Mouse (Mus musculus) hindbrain, embryonic 10.5 days (tissue): Measurements from ENCODE around the gene Adipoq. TPM values are rescaled to one million over a fixed set of nuclear protein-coding genes. Genes with fewer than 3 reads are reported as not detected.

Experiments used
- DNase-seq: peaks from one replicate; pipeline ENCODE4 v3.0.0-alpha.2; 2017; ENCODE audit warnings: low spot score
- H3K27ac ChIP-seq: fragments of 300-500 bp; sonication (generic); 2 replicates; pipeline ENCODE4 v1.5.1; 2016; ENCODE audit warnings: mild to moderate bottlenecking, moderate library complexity
- H3K27me3 ChIP-seq: fragments of 300-500 bp; sonication (generic); 2 replicates; pipeline ENCODE4 v1.6.1; 2016; ENCODE audit warnings: mild to moderate bottlenecking; ENCODE audit not compliant: poor library complexity, insufficient read depth, severe bottlenecking
- H3K36me3 ChIP-seq: fragments of 300-500 bp; sonication (generic); 2 replicates; pipeline ENCODE4 v1.6.1; 2016; ENCODE audit warnings: mild to moderate bottlenecking, moderate library complexity
- H3K4me1 ChIP-seq: fragments of 300-500 bp; sonication (generic); replicated peaks from 2 replicates; pipeline ENCODE4 v1.6.1; 2016; ENCODE audit warnings: mild to moderate bottlenecking
- H3K4me3 ChIP-seq: fragments of 300-500 bp; sonication (generic); 2 replicates; pipeline ENCODE4 v1.5.1; 2016; ENCODE audit warnings: mild to moderate bottlenecking, moderate library complexity
- H3K9me3 ChIP-seq: fragments of 300-500 bp; sonication (generic); 2 replicates; pipeline ENCODE4 v1.6.1; 2016; ENCODE audit warnings: mild to moderate bottlenecking, moderate library complexity
- WGBS: fragments of 180-500 bp; shearing (Covaris S2); methylation state at CpG from one replicate; pipeline ENCODE4 v1.1.7; 2016; 5-methylcytosine and 5-hydroxymethylcytosine counted together
- polyA plus RNA-seq: library from polyadenylated mRNA; unstranded; fragments of >200 nt; fragmentation: Nextera tagmentation; extraction: Ambion mirVana; gene quantifications from 2 replicates; pipeline ENCODE4 v1.2.1, GENCODE M21; 2016

The Adipoq gene
- polyA plus RNA-seq, 1 experiment from 2014 or later: not detected

DNA sequence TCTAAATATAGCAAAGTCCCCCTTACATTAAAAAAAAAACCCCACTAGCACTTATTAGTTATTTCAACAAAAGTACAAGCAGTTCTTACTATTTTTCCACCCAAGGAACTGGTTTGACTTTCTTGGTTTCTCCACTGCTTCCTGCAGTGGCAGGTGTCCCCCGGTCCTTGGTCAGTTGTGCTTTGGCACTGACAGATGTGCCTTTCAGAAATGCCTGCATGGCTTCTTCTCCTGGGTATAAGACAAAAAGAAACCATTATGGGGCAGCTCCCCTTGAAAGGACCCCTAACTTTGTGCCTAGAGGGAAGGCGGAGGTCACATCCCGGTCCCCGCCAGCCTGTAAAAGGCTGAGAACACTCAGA lies 19.0 kb upstream of the Adipoq start:
- H3K36me3 ChIP-seq: peaks cover 28% of the 10 kb centered on the region
- no peaks in the 10 kb centered on the region for H3K9me3 ChIP-seq
- H3K27ac ChIP-seq: peak overlapping the region; percentile 99
- no peaks in the 10 kb centered on the region for H3K27me3 ChIP-seq
- peaks cover 19% of the 10 kb centered on the region for H3K4me1 ChIP-seq
- peak overlapping the region; percentile 83 for H3K4me3 ChIP-seq
- WGBS: under 1% methylated on average over 4 of the region's 4 CpGs
- DNase-seq: no peak

DNA sequence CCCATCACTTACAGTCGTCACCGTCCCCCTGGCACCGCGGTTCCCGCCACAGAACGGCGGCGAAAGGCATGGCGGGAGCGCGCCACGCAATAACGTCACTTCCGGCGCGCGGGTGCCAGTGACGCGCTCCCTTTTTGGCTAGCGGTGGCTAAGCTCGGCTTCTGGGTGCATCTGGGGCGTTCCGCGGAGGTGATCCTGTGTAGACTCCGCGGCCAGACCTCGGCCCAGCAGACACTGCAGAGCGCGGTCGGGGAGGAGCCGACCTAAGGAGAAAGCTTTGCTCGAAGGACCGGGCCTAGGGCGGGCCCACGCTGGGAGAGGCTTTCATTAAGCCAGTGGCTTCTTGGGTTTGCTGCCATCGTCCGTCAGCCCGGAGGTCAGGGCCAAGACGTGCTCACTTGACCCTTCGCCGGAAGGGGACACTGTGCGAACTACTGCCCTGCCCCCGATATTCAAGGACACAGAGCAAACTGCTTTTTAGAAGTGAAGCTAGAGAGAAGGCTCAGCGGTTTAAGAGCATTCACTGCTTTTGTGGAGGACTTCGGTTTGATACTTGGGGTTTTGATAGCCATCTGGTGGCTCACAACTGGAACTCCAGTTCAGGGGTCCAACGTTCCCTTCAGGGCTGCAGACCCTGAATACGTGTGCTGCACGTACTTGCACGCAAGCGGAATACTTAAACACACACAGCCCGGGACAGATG lies 18.5 kb upstream of the Adipoq start, which contains the start of gene Rfc4:
Rfc4 (minus strand) TSS at position 65 of the 703 bp plus-strand sequence.
- Histone ChIP-seq H3K9me3 (no peaks in the 10 kb centered on the region), H3K4me1 (peaks cover 19% of the 10 kb centered on the region)
- under 1% methylated on average over 51 of the region's 51 CpGs for WGBS

DNA sequence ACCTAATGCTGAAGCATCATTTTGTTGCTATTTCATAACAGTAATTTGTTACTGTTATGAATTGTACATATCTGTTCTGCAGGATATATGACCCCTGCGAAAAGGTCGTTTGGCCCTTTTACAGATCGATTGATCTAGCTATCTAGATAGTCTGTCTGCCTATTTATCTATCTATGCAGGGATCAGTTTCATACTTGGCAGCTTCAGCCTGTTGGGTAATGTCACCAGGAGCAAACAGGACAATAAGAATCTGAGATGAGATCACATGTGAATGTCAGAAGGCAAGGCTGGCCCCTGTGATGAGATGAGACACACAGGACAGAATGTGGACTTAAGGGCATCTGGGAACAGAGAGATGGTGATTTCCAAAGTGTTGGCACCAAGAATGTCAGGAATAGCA lies 16.0 kb upstream of the Adipoq start:
- no peak overlapping the region for H3K4me3 ChIP-seq
- no peaks in the 10 kb centered on the region for H3K36me3 ChIP-seq
- no peaks in the 10 kb centered on the region for H3K9me3 ChIP-seq
- H3K4me1 ChIP-seq: peaks cover 19% of the 10 kb centered on the region
- H3K27me3 ChIP-seq: no peaks in the 10 kb centered on the region
- no peak overlapping the region for H3K27ac ChIP-seq
- DNase-seq: no peak
- WGBS: 91% methylated on average over 3 of the region's 3 CpGs

More for the DNA sequence above, 18.5 kb upstream of the Adipoq start, which contains the start of gene Rfc4:
- Histone ChIP-seq H3K4me3 (peak within 1 kb of the TSS; percentile 83), H3K27ac (peak within 1 kb of the TSS; percentile 99), H3K36me3 (peaks cover 22% of the 10 kb centered on the region), H3K27me3 (no peaks in the 10 kb centered on the region)
- DNase-seq: peak; percentile 93

DNA sequence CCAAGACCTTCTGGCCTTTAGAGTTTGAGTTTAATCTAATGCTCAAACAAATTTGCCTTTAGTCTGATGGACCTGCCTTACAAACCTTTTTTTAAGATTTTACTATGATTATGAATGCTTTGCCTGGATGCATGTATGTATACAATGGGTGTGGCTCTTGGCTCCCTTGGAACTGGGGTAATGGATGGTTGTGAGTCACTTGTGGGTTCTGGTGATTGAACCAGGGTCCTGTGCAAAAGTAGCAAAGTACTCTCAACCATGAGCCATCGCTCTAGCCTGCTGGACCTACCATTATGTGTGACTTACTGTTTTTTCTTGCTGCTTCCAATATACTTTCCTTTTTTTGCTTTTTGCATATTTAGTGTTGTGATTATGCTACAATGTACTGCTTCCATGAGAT lies 14.0 kb upstream of the Adipoq start:
- Histone ChIP-seq H3K9me3 (no peaks in the 10 kb centered on the region), H3K4me3 (no peak overlapping the region), H3K27ac (no peak overlapping the region), H3K27me3 (no peaks in the 10 kb centered on the region), H3K4me1 (peaks cover 14% of the 10 kb centered on the region), H3K36me3 (no peaks in the 10 kb centered on the region)
- 93% methylated on average over 1 of the region's 1 CpGs for WGBS
- no peak for DNase-seq

DNA sequence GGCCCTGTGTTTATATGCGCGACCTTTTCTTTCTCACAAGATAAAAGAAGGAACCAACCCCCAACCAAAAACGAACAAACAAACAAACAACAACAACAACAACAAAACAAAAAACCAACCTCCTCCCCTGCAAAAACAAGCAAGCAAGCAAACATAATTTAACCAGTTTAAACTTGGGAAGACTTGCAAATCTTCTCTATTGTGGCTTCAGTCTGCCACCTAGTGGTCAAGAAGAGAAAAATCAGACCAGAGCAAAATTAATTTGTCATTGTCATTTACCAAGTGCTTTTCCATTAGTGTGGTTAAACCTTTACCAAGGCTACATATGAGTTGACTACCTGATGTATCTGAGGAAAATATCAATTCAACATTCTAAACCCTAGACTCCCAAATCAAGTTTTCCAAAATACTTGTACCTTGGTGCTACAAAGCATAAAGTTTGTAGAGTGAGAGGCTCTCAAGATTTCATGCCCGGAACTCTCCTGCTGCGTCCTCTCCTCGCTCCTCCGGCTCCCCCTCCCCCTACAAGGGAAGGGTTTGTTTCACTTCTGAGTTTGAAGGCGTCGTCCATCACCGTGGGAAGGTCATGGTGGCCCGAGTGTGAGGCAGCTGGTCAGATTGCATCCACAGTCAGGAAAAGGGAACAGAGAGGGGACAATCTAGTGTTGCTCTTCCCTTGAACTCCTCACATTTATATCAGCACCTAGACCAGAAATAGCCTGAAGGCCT lies 10.8 kb upstream of the Adipoq start:
- 20% methylated on average over 11 of the region's 11 CpGs for WGBS
- no peak overlapping the region for H3K4me3 ChIP-seq
- no peaks in the 10 kb centered on the region for H3K36me3 ChIP-seq
- H3K9me3 ChIP-seq: no peaks in the 10 kb centered on the region
- no peak for DNase-seq
- H3K27ac ChIP-seq: no peak overlapping the region
- H3K27me3 ChIP-seq: no peaks in the 10 kb centered on the region
- 0 out of 2 replicates have a peak, but pooled peaks cover 2% of the 10 kb centered on the region for H3K4me1 ChIP-seq

DNA sequence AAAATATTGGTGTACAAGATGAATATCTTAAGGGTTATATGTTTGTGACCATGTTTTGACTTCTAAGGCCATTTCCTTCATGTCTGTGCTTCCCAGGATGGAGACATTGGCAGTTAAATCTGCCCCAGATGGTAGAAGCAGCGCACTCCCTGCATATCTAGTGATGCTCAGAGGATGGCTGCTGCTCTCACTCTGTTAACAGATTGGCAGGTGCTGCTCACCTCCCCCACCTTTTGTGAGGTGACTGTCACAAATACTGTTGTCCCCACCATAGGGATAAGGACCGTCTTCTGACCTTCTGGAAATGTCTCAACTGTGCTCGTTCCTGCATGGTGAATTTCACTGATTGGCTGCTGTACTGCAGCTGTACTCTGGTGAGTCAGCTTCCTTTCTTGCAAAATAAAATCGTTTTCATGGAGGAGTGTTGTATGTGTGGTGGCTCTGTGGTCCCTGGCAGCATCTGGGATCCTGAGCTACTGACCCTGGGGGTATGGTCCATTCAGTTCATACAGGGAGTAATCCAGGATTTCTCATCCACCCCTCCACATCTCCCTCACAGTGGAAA lies 9.8 kb upstream of the Adipoq start:
- Histone ChIP-seq H3K4me1 (0 out of 2 replicates have a peak, but pooled peaks cover 2% of the 10 kb centered on the region), H3K9me3 (no peaks in the 10 kb centered on the region), H3K36me3 (no peaks in the 10 kb centered on the region), H3K4me3 (no peak overlapping the region), H3K27ac (no peak overlapping the region), H3K27me3 (no peaks in the 10 kb centered on the region)
- 69% methylated on average over 4 of the region's 4 CpGs for WGBS
- no peak for DNase-seq

DNA sequence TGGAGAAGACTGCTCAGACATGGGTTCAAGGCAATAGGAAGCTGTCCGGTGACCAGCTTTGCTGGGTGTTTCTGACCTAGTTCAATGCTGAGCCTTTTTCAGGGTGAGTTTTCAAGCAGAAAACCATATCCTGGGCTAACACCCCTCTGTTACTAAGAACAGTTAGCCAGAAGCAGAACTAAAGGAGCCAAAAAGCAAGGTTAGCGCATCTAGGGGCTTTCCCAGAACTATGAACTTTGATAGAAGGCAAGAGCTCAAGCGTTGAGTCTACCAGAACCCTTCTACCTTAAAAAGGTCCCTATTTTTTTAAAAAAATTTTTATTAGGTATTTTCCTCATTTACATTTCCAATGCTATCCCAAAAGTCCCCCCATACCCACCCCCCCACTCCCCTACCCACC lies 5.4 kb upstream of the Adipoq start:
- H3K27ac ChIP-seq: no peak overlapping the region
- H3K9me3 ChIP-seq: no peaks in the 10 kb centered on the region
- H3K4me1 ChIP-seq: no peaks in the 10 kb centered on the region
- DNase-seq: no peak
- H3K36me3 ChIP-seq: no peaks in the 10 kb centered on the region
- no peak overlapping the region for H3K4me3 ChIP-seq
- no peaks in the 10 kb centered on the region for H3K27me3 ChIP-seq
- 92% methylated on average over 3 of the region's 3 CpGs for WGBS

DNA sequence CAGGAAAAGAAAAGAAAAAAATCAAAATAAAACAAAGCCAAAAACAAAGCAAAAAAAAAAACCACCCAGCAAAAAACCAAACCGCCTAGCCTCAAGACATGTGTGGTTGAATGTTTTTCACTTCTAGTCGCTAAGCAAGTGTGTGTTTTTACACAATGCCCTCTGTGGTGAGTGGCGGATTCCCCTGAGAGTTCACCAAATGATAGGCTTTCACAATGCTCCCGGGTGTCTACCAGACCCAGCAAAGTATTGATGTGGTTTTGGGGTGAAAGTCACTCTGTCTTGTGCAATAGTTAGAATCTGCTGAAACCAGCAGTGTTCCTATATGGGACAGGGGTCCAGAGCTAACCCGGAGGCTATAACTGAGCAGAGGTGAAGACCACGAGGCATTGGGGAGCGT lies 2.0 kb upstream of the Adipoq start:
- Histone ChIP-seq H3K4me3 (no peak overlapping the region), H3K9me3 (no peaks in the 10 kb centered on the region), H3K4me1 (no peaks in the 10 kb centered on the region), H3K27me3 (no peaks in the 10 kb centered on the region), H3K27ac (no peak overlapping the region), H3K36me3 (no peaks in the 10 kb centered on the region)
- WGBS: 85% methylated on average over 7 of the region's 7 CpGs
- no peak for DNase-seq

DNA sequence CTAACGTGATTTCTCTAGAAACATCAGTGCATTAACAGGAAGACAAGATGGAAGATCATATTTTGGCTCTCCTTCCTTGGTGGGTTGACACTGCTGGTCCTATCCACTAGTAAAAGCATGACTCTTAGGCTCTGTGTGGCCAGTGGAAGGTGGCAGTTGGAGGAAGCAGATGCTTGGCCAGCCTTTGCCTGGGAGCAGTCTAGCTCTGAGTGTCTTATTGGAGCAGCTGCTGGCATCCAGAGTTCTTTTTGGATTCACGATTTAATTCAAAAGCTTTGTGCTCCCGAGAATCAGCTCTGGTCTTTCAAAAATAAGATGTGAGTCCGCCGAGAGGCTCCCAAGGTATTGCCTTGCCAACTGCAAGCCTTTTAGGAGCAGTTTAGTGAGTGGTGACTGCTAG lies 1.1 kb upstream of the Adipoq start:
- Histone ChIP-seq H3K9me3 (no peaks in the 10 kb centered on the region), H3K27ac (no peak overlapping the region), H3K4me3 (no peak overlapping the region), H3K36me3 (no peaks in the 10 kb centered on the region), H3K4me1 (no peaks in the 10 kb centered on the region), H3K27me3 (no peaks in the 10 kb centered on the region)
- WGBS: 85% methylated on average over 5 of the region's 5 CpGs
- no peak for DNase-seq

DNA sequence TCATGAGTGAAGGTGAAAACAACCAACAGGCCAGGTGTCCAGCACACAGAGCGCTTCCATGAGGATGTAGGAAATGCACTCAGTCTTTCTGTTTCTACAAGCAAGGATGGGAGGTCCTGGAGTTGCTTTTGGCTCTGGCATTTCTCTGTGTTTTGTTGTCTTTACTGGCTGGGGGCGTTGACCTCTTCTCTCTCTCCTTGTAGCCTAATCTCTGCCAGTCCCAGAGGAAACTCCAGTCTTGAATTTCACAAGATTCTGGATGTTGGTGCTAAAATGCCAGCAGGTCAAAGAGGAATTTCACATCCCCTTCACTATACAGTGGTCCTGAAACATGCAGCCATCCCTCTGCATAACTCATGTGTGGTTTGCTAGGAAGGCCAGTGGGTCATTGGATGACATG lies 2.6 kb downstream of the Adipoq start:
- 68% methylated on average over 2 of the region's 2 CpGs for WGBS
- H3K36me3 ChIP-seq: no peaks in the 10 kb centered on the region

DNA sequence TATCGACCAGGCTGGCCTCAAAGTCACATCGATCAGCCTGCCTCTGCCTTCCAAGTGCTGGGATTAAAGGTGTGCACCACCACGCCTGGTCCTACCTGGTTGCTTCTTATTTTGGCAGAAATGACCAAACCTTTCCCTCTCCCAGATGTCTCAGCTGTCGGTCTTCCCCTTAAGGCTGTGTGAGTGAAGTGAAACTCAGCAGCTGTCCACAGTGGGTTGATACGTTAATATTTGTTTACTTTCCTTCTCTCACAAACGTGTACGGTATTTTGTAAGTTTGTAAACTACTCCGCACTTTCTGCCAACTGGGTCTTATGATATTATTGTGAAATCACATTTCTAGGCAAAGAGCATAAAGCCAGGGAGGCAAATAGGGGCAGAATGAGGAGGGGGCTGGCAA lies 3.1 kb downstream of the Adipoq start:
- 82% methylated on average over 8 of the region's 8 CpGs for WGBS
- H3K9me3 ChIP-seq: no peaks in the 10 kb centered on the region
- no peaks in the 10 kb centered on the region for H3K36me3 ChIP-seq
- no peak overlapping the region for H3K27ac ChIP-seq
- H3K4me3 ChIP-seq: no peak overlapping the region
- H3K27me3 ChIP-seq: no peaks in the 10 kb centered on the region
- no peaks in the 10 kb centered on the region for H3K4me1 ChIP-seq
- no peak for DNase-seq

More for the DNA sequence above, 2.6 kb downstream of the Adipoq start:
- DNase-seq: no peak
- H3K9me3 ChIP-seq: no peaks in the 10 kb centered on the region
- H3K4me3 ChIP-seq: no peak overlapping the region
- no peak overlapping the region for H3K27ac ChIP-seq
- H3K4me1 ChIP-seq: no peaks in the 10 kb centered on the region
- no peaks in the 10 kb centered on the region for H3K27me3 ChIP-seq

DNA sequence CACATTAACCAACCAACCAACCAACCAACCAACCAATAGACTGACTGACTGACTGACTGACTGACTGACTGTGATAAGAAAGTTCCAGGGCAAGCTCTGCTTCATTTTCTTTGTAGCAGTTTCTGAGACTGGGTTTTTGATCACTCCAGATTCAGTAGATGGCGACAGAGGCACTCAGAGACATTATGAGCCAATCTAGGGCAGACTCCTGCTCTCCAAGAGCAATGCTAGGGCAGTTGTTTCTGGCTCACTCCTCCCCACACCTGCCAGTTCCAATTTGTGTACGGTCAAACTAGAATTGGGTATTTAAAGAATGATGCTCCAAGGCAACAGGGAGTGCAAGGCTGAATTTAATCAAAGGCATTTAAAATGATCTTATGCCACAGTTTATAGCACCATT lies 5.1 kb downstream of the Adipoq start:
- 32% methylated on average over 2 of the region's 2 CpGs for WGBS
- H3K4me3 ChIP-seq: no peak overlapping the region

DNA sequence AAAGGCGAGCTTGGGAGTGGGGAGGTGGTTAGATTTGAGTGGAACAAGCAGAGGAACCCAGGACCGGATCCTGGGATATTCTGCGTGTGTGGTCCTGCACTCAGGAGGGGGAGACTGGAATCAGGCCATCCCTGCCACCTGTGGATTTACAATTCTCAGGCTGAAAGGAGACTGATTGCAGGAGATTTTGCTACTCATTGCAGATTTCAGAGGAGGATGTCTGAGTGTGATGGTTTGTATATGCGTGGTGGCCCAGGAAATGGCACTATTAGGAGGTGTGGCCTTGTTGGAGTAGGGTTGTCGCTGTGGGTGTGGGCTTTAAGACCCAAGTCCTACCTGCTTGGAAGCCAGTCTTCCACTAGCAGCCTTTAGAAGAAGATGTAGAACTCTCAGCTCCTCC lies 7.9 kb downstream of the Adipoq start:
- 83% methylated on average over 5 of the region's 5 CpGs for WGBS
- no peaks in the 10 kb centered on the region for H3K36me3 ChIP-seq
- no peak for DNase-seq

More for the DNA sequence above, 5.1 kb downstream of the Adipoq start:
- H3K27me3 ChIP-seq: no peaks in the 10 kb centered on the region
- no peak for DNase-seq
- H3K4me1 ChIP-seq: no peaks in the 10 kb centered on the region
- no peaks in the 10 kb centered on the region for H3K9me3 ChIP-seq
- no peak overlapping the region for H3K27ac ChIP-seq
- no peaks in the 10 kb centered on the region for H3K36me3 ChIP-seq

More for the DNA sequence above, 7.9 kb downstream of the Adipoq start:
- H3K27ac ChIP-seq: no peak overlapping the region
- no peak overlapping the region for H3K4me3 ChIP-seq
- H3K27me3 ChIP-seq: no peaks in the 10 kb centered on the region
- no peaks in the 10 kb centered on the region for H3K4me1 ChIP-seq
- no peaks in the 10 kb centered on the region for H3K9me3 ChIP-seq
